Mouse (Mus musculus) midbrain, embryonic 12.5 days (tissue): ENCODE results near the gene Col5a1. TPM values are rescaled to one million over a fixed set of nuclear protein-coding genes. Genes with fewer than 3 reads are reported as not detected.
A peak's percentile ranks its signal among the peaks of the same experiment; 100 is the strongest.

Experiments used
- ATAC-seq: fragments of 200-750 bp; cut with Nextera tagmentation; 2 replicates; pipeline ENCODE4 v1.8.0; 2017; ENCODE audit warnings: low read depth, moderate TSS enrichment, moderate library complexity; ENCODE audit not compliant: low FRiP score
- H3K27ac ChIP-seq: fragments of 300-500 bp; sonication (generic); replicated peaks from 2 replicates; pipeline ENCODE4 v1.5.1; 2016; ENCODE audit warnings: mild to moderate bottlenecking
- H3K27me3 ChIP-seq: fragments of 300-500 bp; sonication (generic); 2 replicates; pipeline ENCODE4 v1.6.1; 2016; ENCODE audit warnings: mild to moderate bottlenecking
- H3K36me3 ChIP-seq: fragments of 300-500 bp; sonication (generic); 2 replicates; pipeline ENCODE4 v1.6.1; 2016
- H3K4me1 ChIP-seq: fragments of 300-500 bp; sonication (generic); 2 replicates; pipeline ENCODE4 v1.6.1; 2016
- H3K4me2 ChIP-seq: fragments of 300-500 bp; sonication (generic); replicated peaks from 2 replicates; pipeline ENCODE4 v1.6.1; 2016; ENCODE audit warnings: mild to moderate bottlenecking, moderate library complexity
- H3K4me3 ChIP-seq: fragments of 300-500 bp; sonication (generic); 2 replicates; pipeline ENCODE4 v1.5.1; 2016; ENCODE audit warnings: mild to moderate bottlenecking
- H3K9ac ChIP-seq: fragments of 300-500 bp; sonication (generic); replicated peaks from 2 replicates; pipeline ENCODE4 v1.6.1; 2016; ENCODE audit warnings: mild to moderate bottlenecking, moderate library complexity
- H3K9me3 ChIP-seq: fragments of 300-500 bp; sonication (generic); 2 replicates; pipeline ENCODE4 v1.6.1; 2016; ENCODE audit warnings: mild to moderate bottlenecking
- WGBS: fragments of 180-500 bp; shearing (Covaris S2); methylation state at CpG from one replicate; pipeline ENCODE4 v1.1.7; 2016; 5-methylcytosine and 5-hydroxymethylcytosine counted together
- polyA plus RNA-seq: library from polyadenylated mRNA; unstranded; fragments of >200 nt; fragmentation: Nextera tagmentation; extraction: Ambion mirVana; gene quantifications from 2 replicates; pipeline ENCODE4 v1.2.1, GENCODE M21; 2016

Col5a1 gene
- polyA plus RNA-seq, 1 experiment from 2014 or later, result 35.8 TPM

- no peak overlapping the region for H3K27ac ChIP-seq
- no peaks in the 10 kb centered on the region for H3K36me3 ChIP-seq
- no peak overlapping the region for H3K9ac ChIP-seq
- peaks cover 7% of the 10 kb centered on the region; the same call in 1 of the 2 replicates for H3K27me3 ChIP-seq
- H3K9me3 ChIP-seq, result no peaks in the 10 kb centered on the region
- no peak for ATAC-seq
- H3K4me3 ChIP-seq, result no peak overlapping the region
- H3K4me2 ChIP-seq, result no peak overlapping the region
- 96% methylated on average over 1 of the region's 1 CpGs for WGBS
- no peaks in the 10 kb centered on the region for H3K4me1 ChIP-seq
These were observed 15.6 kb upstream of the Col5a1 start for GRCm38 (mm10) chr2:27870586-27870985.

GRCm38 (mm10) chr2:27871056-27871455, 15.2 kb upstream of the Col5a1 start:
- H3K27ac ChIP-seq, result no peak overlapping the region
- no peak overlapping the region for H3K4me2 ChIP-seq
- WGBS, result 53% methylated on average over 4 of the region's 4 CpGs
- ATAC-seq, result no peak
- H3K4me1 ChIP-seq, result no peaks in the 10 kb centered on the region
- no peak overlapping the region for H3K4me3 ChIP-seq
- no peak overlapping the region for H3K9ac ChIP-seq
- peaks cover 7% of the 10 kb centered on the region; the same call in 1 of the 2 replicates for H3K27me3 ChIP-seq
- no peaks in the 10 kb centered on the region for H3K36me3 ChIP-seq
- no peaks in the 10 kb centered on the region for H3K9me3 ChIP-seq

- Histone ChIP-seq H3K27ac (0 out of 2 replicates have a peak overlapping the region, but pooled peaks have one; percentile 15), H3K36me3 (no peaks in the 10 kb centered on the region), H3K4me1 (no peaks in the 10 kb centered on the region), H3K4me3 (no peak overlapping the region), H3K9ac (no peak overlapping the region), H3K4me2 (no peak overlapping the region), H3K27me3 (peaks cover 7% of the 10 kb centered on the region; the same call in 1 of the 2 replicates), H3K9me3 (no peaks in the 10 kb centered on the region)
- no peak for ATAC-seq
- WGBS, result 81% methylated on average over 3 of the region's 3 CpGs
These were observed 13.9 kb upstream of the Col5a1 start for GRCm38 (mm10) chr2:27872276-27872675.

- Histone ChIP-seq H3K4me3 (no peak overlapping the region), H3K4me2 (no peak overlapping the region), H3K27me3 (peaks cover 7% of the 10 kb centered on the region; the same call in 1 of the 2 replicates), H3K27ac (no peak overlapping the region), H3K9ac (no peak overlapping the region), H3K36me3 (no peaks in the 10 kb centered on the region), H3K4me1 (no peaks in the 10 kb centered on the region), H3K9me3 (no peaks in the 10 kb centered on the region)
- WGBS, result 85% methylated on average over 5 of the region's 5 CpGs
- no peak for ATAC-seq
These were observed 13.2 kb upstream of the Col5a1 start for GRCm38 (mm10) chr2:27873030-27873429.

- H3K27ac ChIP-seq, result no peak overlapping the region
- ATAC-seq, result no peak
- H3K9ac ChIP-seq, result no peak overlapping the region
- H3K9me3 ChIP-seq, result no peaks in the 10 kb centered on the region
- H3K4me1 ChIP-seq, result no peaks in the 10 kb centered on the region
- 78% methylated on average over 3 of the region's 3 CpGs for WGBS
- no peak overlapping the region for H3K4me3 ChIP-seq
- H3K27me3 ChIP-seq, result peaks cover 7% of the 10 kb centered on the region; the same call in 1 of the 2 replicates
- H3K4me2 ChIP-seq, result no peak overlapping the region
- H3K36me3 ChIP-seq, result no peaks in the 10 kb centered on the region
These were observed 11.6 kb upstream of the Col5a1 start for GRCm38 (mm10) chr2:27874596-27874995.

GRCm38 (mm10) chr2:27875231-27875630, 11.0 kb upstream of the Col5a1 start:
- Histone ChIP-seq H3K36me3 (no peaks in the 10 kb centered on the region), H3K4me3 (no peak overlapping the region)
- WGBS, result 75% methylated on average over 5 of the region's 5 CpGs

GRCm38 (mm10) chr2:27875786-27876185, 10.4 kb upstream of the Col5a1 start:
- H3K36me3 ChIP-seq, result no peaks in the 10 kb centered on the region
- H3K27ac ChIP-seq, result no peak overlapping the region
- peaks cover 7% of the 10 kb centered on the region; the same call in 1 of the 2 replicates for H3K27me3 ChIP-seq
- no peak overlapping the region for H3K4me2 ChIP-seq
- WGBS, result 81% methylated on average over 5 of the region's 5 CpGs
- H3K9me3 ChIP-seq, result no peaks in the 10 kb centered on the region
- no peak overlapping the region for H3K4me3 ChIP-seq
- ATAC-seq, result no peak
- no peak overlapping the region for H3K9ac ChIP-seq
- no peaks in the 10 kb centered on the region for H3K4me1 ChIP-seq

More at GRCm38 (mm10) chr2:27875231-27875630, 11.0 kb upstream of the Col5a1 start:
- Histone ChIP-seq H3K27me3 (peaks cover 7% of the 10 kb centered on the region; the same call in 1 of the 2 replicates), H3K27ac (no peak overlapping the region), H3K4me2 (no peak overlapping the region), H3K9me3 (no peaks in the 10 kb centered on the region), H3K4me1 (no peaks in the 10 kb centered on the region), H3K9ac (no peak overlapping the region)
- no peak for ATAC-seq

GRCm38 (mm10) chr2:27876724-27877504, 9.3 kb upstream of the Col5a1 start:
- H3K27ac ChIP-seq, result no peak overlapping the region
- no peak overlapping the region for H3K4me2 ChIP-seq

GRCm38 (mm10) chr2:27878066-27878465, 8.2 kb upstream of the Col5a1 start:
- H3K9me3 ChIP-seq, result no peaks in the 10 kb centered on the region
- no peak overlapping the region for H3K27ac ChIP-seq
- H3K4me1 ChIP-seq, result no peaks in the 10 kb centered on the region
- peaks cover 1% of the 10 kb centered on the region; the same call in 1 of the 2 replicates for H3K27me3 ChIP-seq
- no peak overlapping the region for H3K4me2 ChIP-seq
- H3K4me3 ChIP-seq, result no peak overlapping the region
- 90% methylated on average over 5 of the region's 5 CpGs for WGBS
- no peak for ATAC-seq
- no peaks in the 10 kb centered on the region for H3K36me3 ChIP-seq
- H3K9ac ChIP-seq, result no peak overlapping the region

More at GRCm38 (mm10) chr2:27876724-27877504, 9.3 kb upstream of the Col5a1 start:
- Histone ChIP-seq H3K4me1 (no peaks in the 10 kb centered on the region), H3K27me3 (peaks cover 7% of the 10 kb centered on the region; the same call in 1 of the 2 replicates), H3K9me3 (no peaks in the 10 kb centered on the region), H3K36me3 (no peaks in the 10 kb centered on the region), H3K4me3 (no peak overlapping the region), H3K9ac (no peak overlapping the region)
- no peak for ATAC-seq
- WGBS, result 81% methylated on average over 13 of the region's 13 CpGs

GRCm38 (mm10) chr2:27883276-27883675, 2.9 kb upstream of the Col5a1 start:
- H3K4me1 ChIP-seq, result peaks cover 33% of the 10 kb centered on the region
- no peaks in the 10 kb centered on the region for H3K36me3 ChIP-seq
- H3K9ac ChIP-seq, result no peak overlapping the region
- H3K4me3 ChIP-seq, result no peak overlapping the region
- H3K27me3 ChIP-seq, result peaks cover 37% of the 10 kb centered on the region
- H3K27ac ChIP-seq, result no peak overlapping the region
- WGBS, result 85% methylated on average over 7 of the region's 7 CpGs
- ATAC-seq, result no peak
- H3K9me3 ChIP-seq, result no peaks in the 10 kb centered on the region
- H3K4me2 ChIP-seq, result no peak overlapping the region

GRCm38 (mm10) chr2:27885456-27886147, 623 bp upstream of the Col5a1 start:
- Histone ChIP-seq H3K4me2 (peak overlapping the region; percentile 95), H3K9ac (peak overlapping the region; percentile 71), H3K4me3 (peak overlapping the region; percentile 64), H3K4me1 (peaks cover 38% of the 10 kb centered on the region), H3K36me3 (no peaks in the 10 kb centered on the region), H3K9me3 (no peaks in the 10 kb centered on the region), H3K27me3 (peaks cover 49% of the 10 kb centered on the region), H3K27ac (peak overlapping the region; percentile 72)
- ATAC-seq, result peak; percentile 83
- 5% methylated on average over 12 of the region's 12 CpGs for WGBS
